Mouse (Mus musculus) lung, postnatal 0 days (tissue): ENCODE measurements around the gene Eea1. TPM values are rescaled to one million over a fixed set of nuclear protein-coding genes. Genes with fewer than 3 reads are reported as not detected.
A peak's percentile ranks its signal among the peaks of the same experiment; 100 is the strongest.

ENCODE experiments used
- ATAC-seq: fragments of 200-750 bp; cut with Nextera tagmentation; 2 replicates; pipeline ENCODE4 v1.8.0; 2017; ENCODE audit warnings: moderate library complexity
- DNase-seq: peaks from one replicate; pipeline ENCODE4 v3.0.0-alpha.2; 2016; ENCODE audit warnings: low spot score
- H3K27ac ChIP-seq: fragments of 300-500 bp; sonication (generic); 2 replicates; pipeline ENCODE4 v1.5.1; 2014; ENCODE audit warnings: antibody characterized with exemption, mild to moderate bottlenecking, low read length, mixed read lengths
- H3K27me3 ChIP-seq: fragments of 300-500 bp; sonication (generic); replicated peaks from 2 replicates; pipeline ENCODE4 v1.6.1; 2014; ENCODE audit warnings: low read length, mixed read lengths; ENCODE audit not compliant: insufficient read depth
- H3K36me3 ChIP-seq: fragments of 300-500 bp; sonication (generic); 2 replicates; pipeline ENCODE4 v1.6.1; 2014; ENCODE audit warnings: low read length, mixed read lengths; ENCODE audit not compliant: insufficient read depth
- H3K4me1 ChIP-seq: fragments of 300-500 bp; sonication (generic); 2 replicates; pipeline ENCODE4 v1.6.1; 2014; ENCODE audit warnings: antibody characterized with exemption, low read depth, low read length, mixed read lengths; ENCODE audit not compliant: insufficient read depth
- H3K4me2 ChIP-seq: fragments of 300-500 bp; sonication (generic); replicated peaks from 2 replicates; pipeline ENCODE4 v1.6.1; 2014; ENCODE audit warnings: low read depth, mild to moderate bottlenecking, low read length, moderate library complexity, mixed read lengths
- H3K4me3 ChIP-seq: fragments of 300-500 bp; sonication (generic); 2 replicates; pipeline ENCODE4 v1.5.1; 2014; ENCODE audit warnings: low read depth, low read length
- H3K9ac ChIP-seq: fragments of 300-500 bp; sonication (generic); replicated peaks from 2 replicates; pipeline ENCODE4 v1.6.1; 2014; ENCODE audit warnings: low read depth, mild to moderate bottlenecking
- H3K9me3 ChIP-seq: fragments of 300-500 bp; sonication (generic); 2 replicates; pipeline ENCODE4 v1.6.1; 2016; ENCODE audit warnings: low read length, mixed read lengths
- CTCF ChIP-seq: IDR thresholded peaks from 2 replicates; pipeline ENCODE4 v1.5.1; 2016; ENCODE audit warnings: antibody characterized with exemption, mild to moderate bottlenecking
- EP300 ChIP-seq: IDR thresholded peaks from 2 replicates; pipeline ENCODE4 v1.6.1; 2016; ENCODE audit warnings: antibody characterized with exemption, mild to moderate bottlenecking, control low read depth
- WGBS: fragments of 180-500 bp; shearing (Covaris S2); extraction: QIAGEN DNeasy Blood & Tissue Kit; methylation state at CpG from one replicate; pipeline ENCODE4 v1.1.7; 2014; 5-methylcytosine and 5-hydroxymethylcytosine counted together
- polyA plus RNA-seq: library from polyadenylated mRNA; unstranded; fragments of >200 nt; fragmentation: Nextera tagmentation; extraction: Ambion mirVana; gene quantifications from 2 replicates; pipeline ENCODE4 v1.2.1, GENCODE M21; 2015

Gene Eea1
- polyA plus RNA-seq, 1 experiment from 2014 or later = 27.5 TPM

DNA sequence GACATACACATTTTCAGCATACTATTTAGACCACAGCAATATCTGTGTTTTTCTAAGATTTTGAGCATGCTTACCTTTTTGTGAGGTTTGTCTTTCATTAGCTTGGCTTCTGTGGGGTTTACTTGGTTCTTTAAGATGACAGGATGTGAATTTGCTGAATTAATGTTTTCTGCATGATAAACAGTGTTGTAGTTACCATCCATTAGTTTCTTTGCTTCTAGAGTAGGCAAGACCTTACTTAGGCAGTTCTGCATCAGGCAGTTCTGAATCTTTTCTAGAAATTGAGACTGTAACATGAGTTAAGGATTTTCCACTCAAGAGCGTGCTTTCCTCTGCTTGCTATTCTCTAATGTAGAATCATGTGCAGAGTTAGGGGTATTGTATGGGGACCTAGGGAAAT, 24.2 kb downstream of the Eea1 start:
- WGBS = 76% methylated on average over 1 of the region's 1 CpGs
- no peak for ATAC-seq
- no peaks in the 10 kb centered on the region for H3K36me3 ChIP-seq

GRCm38 (mm10) chr10:95969694-95970093, 29.2 kb downstream of the Eea1 start:
- H3K4me3 ChIP-seq = no peak overlapping the region
- no peaks in the 10 kb centered on the region for H3K4me1 ChIP-seq
- no peak overlapping the region for H3K4me2 ChIP-seq
- H3K27me3 ChIP-seq = no peaks in the 10 kb centered on the region
- no peak overlapping the region for H3K27ac ChIP-seq
- ATAC-seq = no peak
- 58% methylated on average over 1 of the region's 1 CpGs for WGBS
- TF ChIP-seq CTCF (no peak), EP300 (no peak)
- no peaks in the 10 kb centered on the region for H3K36me3 ChIP-seq
- no peak overlapping the region for H3K9ac ChIP-seq
- H3K9me3 ChIP-seq = no peaks in the 10 kb centered on the region
- DNase-seq = no peak

More for the DNA sequence above, 24.2 kb downstream of the Eea1 start:
- no peaks in the 10 kb centered on the region for H3K9me3 ChIP-seq
- no peak for DNase-seq
- no peaks in the 10 kb centered on the region for H3K4me1 ChIP-seq
- H3K4me2 ChIP-seq = no peak overlapping the region
- H3K4me3 ChIP-seq = no peak overlapping the region
- no peak overlapping the region for H3K9ac ChIP-seq
- H3K27ac ChIP-seq = no peak overlapping the region
- H3K27me3 ChIP-seq = no peaks in the 10 kb centered on the region
- TF ChIP-seq EP300 (no peak), CTCF (no peak)

GRCm38 (mm10) chr10:95970744-95971212, 30.3 kb downstream of the Eea1 start:
- H3K4me2 ChIP-seq = peak overlapping the region; percentile 22; the same call in 1 of the 2 replicates
- ATAC-seq = no peak

DNA sequence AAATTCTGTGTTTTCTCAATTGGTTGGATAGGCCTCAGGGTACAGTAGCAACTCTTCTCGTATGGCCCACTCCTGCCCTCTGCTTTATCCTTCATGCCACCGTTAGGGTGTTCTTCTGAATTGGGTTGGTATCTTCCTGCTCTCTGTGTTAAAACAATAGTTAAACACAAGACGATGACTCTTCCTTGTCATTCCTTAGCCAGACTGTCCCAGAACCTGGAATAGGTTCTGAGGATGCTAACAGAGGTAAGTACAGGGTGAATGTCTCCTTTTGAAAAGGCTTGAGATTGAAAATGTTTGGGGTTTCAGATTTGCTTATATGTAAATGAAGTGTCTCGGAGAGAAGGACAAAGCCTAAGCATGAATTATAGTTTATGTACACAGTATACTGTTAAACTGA, 30.9 kb downstream of the Eea1 start:
- no peak for ATAC-seq
- WGBS = 79% methylated on average over 4 of the region's 4 CpGs
- H3K27ac ChIP-seq = no peak overlapping the region

More at GRCm38 (mm10) chr10:95970744-95971212, 30.3 kb downstream of the Eea1 start:
- DNase-seq = no peak
- 35% methylated on average over 3 of the region's 3 CpGs for WGBS
- Histone ChIP-seq H3K4me3 (no peak overlapping the region), H3K9me3 (no peaks in the 10 kb centered on the region), H3K4me1 (no peaks in the 10 kb centered on the region), H3K36me3 (peaks cover 3% of the 10 kb centered on the region; the same call in 1 of the 2 replicates), H3K9ac (no peak overlapping the region), H3K27me3 (no peaks in the 10 kb centered on the region), H3K27ac (no peak overlapping the region)
- TF ChIP-seq CTCF (no peak), EP300 (no peak)

DNA sequence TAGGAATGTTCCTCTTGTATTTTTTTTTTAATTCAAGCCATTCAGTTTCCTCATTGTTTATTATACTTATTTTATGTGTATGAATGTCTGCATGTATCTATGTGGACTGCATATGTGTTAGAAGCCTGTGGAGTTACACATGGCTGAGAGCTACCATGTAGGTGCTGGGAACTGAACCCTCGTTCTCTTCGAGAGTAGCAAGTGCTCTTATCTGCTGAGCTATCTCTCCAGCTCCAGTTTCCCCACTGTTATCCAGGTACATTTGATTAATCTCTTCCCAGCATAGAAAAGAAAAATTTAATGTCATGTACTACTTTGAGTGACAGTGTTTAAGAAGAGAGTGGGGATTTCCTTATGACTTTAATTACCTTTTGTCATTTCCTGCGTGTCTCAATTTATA, 31.5 kb downstream of the Eea1 start:
- H3K27me3 ChIP-seq = no peaks in the 10 kb centered on the region
- TF ChIP-seq CTCF (no peak), EP300 (no peak)
- no peak overlapping the region for H3K9ac ChIP-seq
- ATAC-seq (no peak), DNase-seq (no peak)
- H3K4me3 ChIP-seq = no peak overlapping the region
- H3K9me3 ChIP-seq = no peaks in the 10 kb centered on the region
- H3K36me3 ChIP-seq = peaks cover 9% of the 10 kb centered on the region; the same call in 1 of the 2 replicates
- WGBS = 81% methylated on average over 3 of the region's 3 CpGs
- H3K4me1 ChIP-seq = no peaks in the 10 kb centered on the region
- H3K4me2 ChIP-seq = no peak overlapping the region
- H3K27ac ChIP-seq = no peak overlapping the region

More for the DNA sequence above, 30.9 kb downstream of the Eea1 start:
- H3K4me2 ChIP-seq = no peak overlapping the region
- DNase-seq = no peak
- no peak overlapping the region for H3K4me3 ChIP-seq
- H3K4me1 ChIP-seq = no peaks in the 10 kb centered on the region
- H3K9ac ChIP-seq = no peak overlapping the region
- TF ChIP-seq EP300 = no peak
- TF ChIP-seq CTCF = no peak
- H3K27me3 ChIP-seq = no peaks in the 10 kb centered on the region
- H3K9me3 ChIP-seq = no peaks in the 10 kb centered on the region
- H3K36me3 ChIP-seq = peaks cover 3% of the 10 kb centered on the region; the same call in 1 of the 2 replicates

DNA sequence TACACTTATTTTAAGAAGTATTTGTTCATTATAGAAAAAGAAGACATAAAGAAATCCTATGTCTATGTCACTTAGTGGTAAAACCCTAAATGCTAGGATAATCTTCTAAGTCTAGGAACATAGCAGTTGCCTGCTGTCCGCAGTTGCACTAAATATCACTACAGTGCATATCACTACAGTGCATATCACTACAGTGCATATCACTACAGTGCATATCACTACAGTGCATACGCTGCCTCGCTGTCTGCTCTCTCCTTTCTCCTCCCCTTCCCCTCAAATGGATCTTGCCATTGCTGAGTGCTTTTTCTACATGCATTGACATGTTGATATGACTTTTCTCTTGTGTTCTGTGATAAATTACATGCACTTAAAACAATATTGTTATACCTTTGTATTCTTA, 34.0 kb downstream of the Eea1 start:
- TF ChIP-seq CTCF (no peak), EP300 (no peak)
- DNase-seq (no peak), ATAC-seq (no peak)
- Histone ChIP-seq H3K27ac (no peak overlapping the region), H3K4me2 (no peak overlapping the region), H3K36me3 (peaks cover 12% of the 10 kb centered on the region; the same call in 1 of the 2 replicates), H3K4me3 (no peak overlapping the region), H3K27me3 (no peaks in the 10 kb centered on the region), H3K9me3 (no peaks in the 10 kb centered on the region), H3K4me1 (no peaks in the 10 kb centered on the region), H3K9ac (no peak overlapping the region)
- WGBS = 95% methylated on average over 3 of the region's 3 CpGs

DNA sequence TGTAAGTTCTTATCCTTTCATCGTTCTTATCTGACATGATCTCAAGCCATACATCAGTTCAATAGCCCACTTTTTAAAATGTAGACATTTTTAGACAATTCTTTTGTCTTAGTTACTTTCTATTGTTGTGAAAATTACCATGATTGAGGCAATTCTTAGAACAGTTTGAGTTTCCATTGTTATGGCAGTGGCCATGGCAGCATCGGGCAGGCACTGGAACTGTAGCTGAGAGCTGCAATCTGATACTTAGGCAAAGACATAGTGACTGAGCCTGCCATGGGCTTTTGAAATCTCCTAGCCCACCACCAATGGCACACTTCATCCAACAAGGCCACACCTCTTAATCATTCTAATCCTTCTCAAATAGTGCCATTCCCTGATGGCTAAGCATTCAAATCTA, 36.3 kb downstream of the Eea1 start:
- Histone ChIP-seq H3K9ac (no peak overlapping the region), H3K4me2 (no peak overlapping the region), H3K27ac (no peak overlapping the region), H3K9me3 (no peaks in the 10 kb centered on the region), H3K36me3 (peaks cover 12% of the 10 kb centered on the region; the same call in 1 of the 2 replicates), H3K27me3 (no peaks in the 10 kb centered on the region), H3K4me3 (no peak overlapping the region), H3K4me1 (no peaks in the 10 kb centered on the region)
- 95% methylated on average over 2 of the region's 2 CpGs for WGBS
- TF ChIP-seq EP300 (no peak), CTCF (no peak)
- DNase-seq (no peak), ATAC-seq (no peak)
